Mouse (Mus musculus) lung, postnatal 10 days (tissue): ENCODE measurements around the gene Rbm39.
A peak's percentile ranks its signal among the peaks of the same experiment; 100 is the strongest.
"Not testable (repeated sequence)": the region's sequence is repeated elsewhere in the genome, so short reads cannot be mapped to it uniquely, and the experiment has no call there.

Source experiments
- DNase-seq: peaks from one replicate; pipeline ENCODE4 v3.0.0; 2021

Gene Rbm39

GRCm38 (mm10) chr2:156179796-156180093 lies 293 bp downstream of the Rbm39 start:
- no peak for DNase-seq

GRCm38 (mm10) chr2:156179046-156179795 lies 817 bp downstream of the Rbm39 start:
- DNase-seq: peak; percentile 89

- no peak for DNase-seq
Observed at GRCm38 (mm10) chr2:156177651-156178050, 2.4 kb downstream of the Rbm39 start.

- no peak for DNase-seq
Observed at GRCm38 (mm10) chr2:156177079-156177478, 3.0 kb downstream of the Rbm39 start.

- no peak for DNase-seq
Observed at GRCm38 (mm10) chr2:156166557-156166956, 13.5 kb downstream of the Rbm39 start.

GRCm38 (mm10) chr2:156165478-156165877 lies 14.6 kb downstream of the Rbm39 start:
- DNase-seq: no peak

- no peak for DNase-seq
Observed at GRCm38 (mm10) chr2:156151538-156151937, 28.5 kb downstream of the Rbm39 start.

GRCm38 (mm10) chr2:156147316-156147915 lies 32.6 kb downstream of the Rbm39 start:
- DNase-seq: no peak

- DNase-seq: no peak
Observed at GRCm38 (mm10) chr2:156146272-156146989, 33.6 kb downstream of the Rbm39 start.

- no peak for DNase-seq
Observed at GRCm38 (mm10) chr2:156145486-156146130, 34.4 kb downstream of the Rbm39 start.

- peak; percentile 96 for DNase-seq
Observed at GRCm38 (mm10) chr2:156143953-156144724, 35.9 kb downstream of the Rbm39 start, which contains the start of the genes Romo1 and Nfs1. TSS of gene Romo1 (plus strand) at chr2:156144039. TSS of gene Nfs1 (minus strand) at chr2:156144186.

GRCm38 (mm10) chr2:156143367-156143766 lies 36.7 kb downstream of the Rbm39 start:
- DNase-seq: no peak

GRCm38 (mm10) chr2:156142820-156143219 lies 37.2 kb downstream of the Rbm39 start:
- no peak for DNase-seq

GRCm38 (mm10) chr2:156135695-156136094 lies 44.3 kb downstream of the Rbm39 start:
- DNase-seq: no peak

GRCm38 (mm10) chr2:156134161-156134560 lies 45.9 kb downstream of the Rbm39 start:
- DNase-seq: no peak

- DNase-seq: no peak
Observed at GRCm38 (mm10) chr2:156126992-156127391, 53.0 kb downstream of the Rbm39 start, which contains the start of gene Gm28036. TSS of gene Gm28036 (minus strand) at chr2:156127092.

- no peak for DNase-seq
Observed at GRCm38 (mm10) chr2:156123731-156124130, 56.3 kb downstream of the Rbm39 start.

- no peak for DNase-seq
Observed at GRCm38 (mm10) chr2:156119566-156119965, 60.5 kb downstream of the Rbm39 start.

- DNase-seq: not testable (repeated sequence)
Observed at GRCm38 (mm10) chr2:156112080-156112423, 68.0 kb downstream of the Rbm39 start.

GRCm38 (mm10) chr2:156111358-156112079 lies 68.5 kb downstream of the Rbm39 start, which contains the start of the genes Cpne1 and Rbm12:
TSS of gene Cpne1 (minus strand) at chr2:156111965.
TSS of gene Rbm12 (minus strand) at chr2:156111978.
- peak; percentile 95 for DNase-seq

GRCm38 (mm10) chr2:156110627-156111357 lies 69.2 kb downstream of the Rbm39 start:
- DNase-seq: peak; percentile 8
